Mouse (Mus musculus): Measurements from ENCODE around the gene Fbxl18.

GRCm38 (mm10) chr5:142899932-142900533 is 4.8 kb upstream of the Fbxl18 start:
- TF ChIP-seq CTCF (IDR thresholded peaks at IDR 0.05; ENCODE audit: control insufficient read depth, insufficient read depth, insufficient replicate concordance, low read depth, low read length) (no peak), POLR2A (IDR thresholded peaks at IDR 0.05; ENCODE audit: control insufficient read depth, low read depth, low read length) (no peak)
